Mouse (Mus musculus) telencephalon, adult 2 months (tissue): ENCODE measurements around the gene Hs1bp3.

Experiments
- DNase-seq: peaks from one replicate; pipeline ENCODE4 v3.0.0-alpha.2; 2011; ENCODE audit warnings: low read depth, low spot score

Gene Hs1bp3

DNA sequence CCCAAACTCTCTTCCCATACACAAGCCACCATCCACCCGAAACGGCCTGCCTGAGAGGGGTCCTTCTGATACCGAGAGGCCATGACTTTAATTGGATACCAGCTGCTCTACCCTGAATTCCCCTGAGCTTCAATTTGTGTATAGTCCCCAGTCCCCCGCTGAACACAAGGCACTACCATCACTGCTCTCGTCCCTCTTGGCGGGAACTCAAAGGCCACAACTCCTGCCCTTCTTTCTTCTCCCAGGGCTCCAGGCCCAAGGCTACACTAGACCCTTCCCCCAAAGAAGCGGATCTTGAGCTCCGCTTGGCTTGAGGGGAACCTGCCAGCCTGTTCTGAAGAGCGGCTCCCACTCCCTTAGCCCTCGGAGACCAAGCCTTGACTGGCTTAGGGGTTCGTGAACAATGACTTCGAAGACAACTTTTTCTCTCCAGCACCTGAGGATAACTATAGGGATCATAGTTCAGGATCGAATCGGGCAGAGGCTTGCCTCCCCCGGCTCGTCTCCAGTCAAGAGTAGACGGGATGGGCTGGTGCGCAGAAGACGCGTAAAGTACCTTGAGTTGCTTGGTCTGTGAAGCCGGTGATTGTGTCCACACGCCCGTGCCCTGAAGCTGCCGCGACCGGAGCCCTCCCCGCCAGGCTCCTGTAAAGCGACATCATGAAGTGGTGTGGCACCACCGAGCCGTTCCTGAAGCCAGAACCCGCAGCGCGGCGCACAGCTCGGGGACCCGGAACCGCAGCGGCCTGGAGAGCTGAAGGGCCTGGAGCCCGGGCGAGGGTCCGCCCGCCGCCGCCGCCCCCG, 12.0 kb upstream of the Hs1bp3 start:
- no peak for DNase-seq

DNA sequence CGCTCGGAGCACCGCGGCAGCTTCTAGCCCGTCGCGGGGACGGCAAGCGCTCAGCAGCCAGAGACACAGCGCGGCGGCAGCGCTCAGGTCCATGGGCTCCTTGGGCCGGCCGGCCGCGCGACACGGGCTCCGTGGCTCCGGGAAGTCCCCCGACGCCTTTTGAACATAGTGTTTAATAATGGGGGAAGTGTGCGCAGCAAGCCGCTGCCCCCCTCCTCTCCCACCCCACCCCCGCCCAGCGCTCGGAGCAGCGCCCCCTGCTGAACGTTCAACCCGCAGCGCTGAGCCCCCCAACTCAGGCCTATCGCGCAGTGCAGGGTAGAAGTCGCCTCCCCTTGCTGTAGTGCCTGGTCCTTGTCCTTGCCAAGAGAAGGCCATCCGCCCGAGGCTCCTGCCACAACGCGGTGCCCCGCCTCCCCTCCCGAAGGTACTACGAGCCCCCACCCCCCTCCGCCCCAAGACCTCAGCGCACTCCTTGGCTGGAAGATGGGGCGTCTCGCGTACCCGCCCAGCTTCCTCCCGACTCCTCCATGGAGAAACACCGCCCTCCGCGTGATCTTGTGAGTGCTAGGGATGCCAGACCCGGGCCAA, 11.3 kb upstream of the Hs1bp3 start, which contains the start of gene Gdf7:
Gene Gdf7 (minus strand): TSS at position 114 of the 591 bp plus-strand sequence.
- no peak for DNase-seq

DNA sequence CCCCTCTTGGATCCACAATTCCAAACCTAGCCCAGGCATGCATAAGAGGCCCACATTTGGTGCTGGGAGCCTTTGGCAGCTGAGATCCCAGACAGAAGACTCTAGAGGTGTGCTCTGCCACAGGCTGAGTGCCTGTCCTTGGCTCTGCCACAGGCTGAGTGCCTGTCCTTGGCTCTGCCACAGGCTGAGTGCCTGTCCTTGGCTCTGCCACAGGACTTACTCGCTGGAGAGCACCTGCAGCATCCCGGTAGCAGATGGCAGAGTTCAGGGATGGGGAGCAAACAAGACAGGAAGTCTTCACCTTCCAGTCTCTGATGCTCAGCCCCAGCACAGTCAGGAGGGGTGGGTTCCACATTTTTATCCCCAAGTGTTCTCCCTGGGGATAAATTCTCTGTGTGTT, 8.0 kb upstream of the Hs1bp3 start:
- DNase-seq = no peak

DNA sequence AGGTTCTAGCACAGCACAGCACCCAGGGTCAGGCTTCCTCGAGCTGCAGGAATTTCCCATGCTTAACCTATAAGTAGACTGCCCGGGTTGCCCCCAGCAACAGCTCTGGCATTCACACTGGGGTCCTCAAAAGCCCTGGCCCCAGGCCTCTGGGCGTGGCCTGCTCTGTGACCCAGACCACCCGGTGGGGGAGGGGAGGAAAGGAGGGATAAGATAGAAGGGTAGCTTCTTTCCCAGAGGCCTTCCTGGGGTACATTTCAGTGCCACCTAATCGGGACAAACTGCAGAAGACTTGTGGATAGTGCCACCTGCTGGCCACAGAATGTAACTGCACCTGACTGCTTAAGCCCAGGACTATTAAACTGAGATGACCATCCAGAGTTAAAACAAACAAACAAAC, 6.8 kb upstream of the Hs1bp3 start:
- no peak for DNase-seq

DNA sequence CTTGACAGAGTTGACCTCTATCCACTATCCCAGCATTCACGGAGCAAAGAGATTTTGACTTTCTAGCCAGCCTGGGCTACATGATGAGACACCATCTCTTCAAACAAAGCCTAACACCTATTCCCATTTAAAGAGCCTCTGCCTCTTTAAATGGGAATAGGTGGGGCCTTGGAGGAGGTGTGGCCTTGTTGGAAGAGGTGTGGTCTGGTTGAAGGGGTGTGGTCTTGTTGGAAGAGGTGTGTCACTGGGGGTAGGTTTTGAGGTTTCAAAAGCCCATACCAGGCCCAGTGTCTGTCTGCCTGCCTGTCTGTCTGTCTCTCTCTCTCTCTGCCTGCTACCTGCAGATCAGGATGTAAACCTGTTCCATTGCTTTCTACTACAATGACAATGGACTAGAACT, 6.3 kb upstream of the Hs1bp3 start:
- no peak for DNase-seq

DNA sequence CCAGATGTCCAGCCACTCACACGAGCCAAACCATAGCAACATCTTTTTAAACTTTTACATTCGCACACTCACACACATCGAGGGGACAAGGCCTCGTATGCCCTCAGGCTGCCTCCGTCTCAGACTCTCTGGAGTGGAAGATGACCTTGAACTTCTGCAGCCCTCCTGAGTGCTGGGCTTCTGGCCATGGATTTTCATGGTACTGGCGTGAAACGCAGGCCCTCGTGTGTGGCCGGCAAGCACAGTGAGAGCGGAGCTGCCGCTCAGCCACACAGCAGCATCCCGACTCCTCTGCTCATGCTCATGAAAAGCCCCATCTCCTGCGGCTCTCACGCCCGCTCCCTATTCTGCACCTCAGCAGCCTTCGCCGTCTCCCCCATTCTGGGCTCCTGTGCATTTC, 2.2 kb upstream of the Hs1bp3 start:
- DNase-seq = no peak

DNA sequence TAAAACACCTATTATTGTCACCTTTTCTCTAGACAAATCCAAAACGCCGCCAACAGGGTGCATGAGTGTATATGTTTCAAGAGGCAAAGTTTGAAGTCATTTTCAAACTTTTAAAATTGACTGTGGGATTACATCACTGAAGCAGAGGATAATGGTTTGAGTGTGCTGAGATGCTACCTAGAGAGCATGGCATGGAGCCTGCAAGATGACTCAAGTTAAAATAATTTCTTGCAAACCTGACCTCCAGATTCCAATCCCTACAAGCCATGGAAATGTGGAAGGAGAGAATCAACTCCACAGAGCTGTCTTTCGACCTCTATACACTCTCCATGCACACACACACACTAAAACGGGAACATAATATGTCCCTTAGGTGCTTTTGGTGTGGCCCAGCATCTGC, 966 bp upstream of the Hs1bp3 start:
- no peak for DNase-seq

DNA sequence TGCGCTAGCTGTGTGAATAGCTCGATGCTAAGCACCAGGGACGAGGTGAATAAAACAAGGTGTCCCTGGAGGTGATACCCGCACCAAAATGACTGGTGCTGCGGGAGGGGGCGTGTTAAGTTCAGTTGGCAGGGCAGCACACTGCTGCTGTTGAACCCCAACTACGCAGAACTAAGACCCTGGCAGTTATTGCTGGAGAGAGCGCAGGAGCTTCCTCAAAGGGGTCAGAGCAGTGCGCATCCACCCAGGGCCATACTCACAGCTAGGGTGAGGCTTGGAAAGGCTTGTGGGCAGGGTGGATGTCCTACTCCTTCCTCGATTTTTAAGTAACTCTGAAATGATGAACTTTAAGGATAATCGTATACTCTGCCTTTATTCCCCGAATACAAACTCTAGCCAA, 541 bp downstream of the Hs1bp3 start:
- no peak for DNase-seq

DNA sequence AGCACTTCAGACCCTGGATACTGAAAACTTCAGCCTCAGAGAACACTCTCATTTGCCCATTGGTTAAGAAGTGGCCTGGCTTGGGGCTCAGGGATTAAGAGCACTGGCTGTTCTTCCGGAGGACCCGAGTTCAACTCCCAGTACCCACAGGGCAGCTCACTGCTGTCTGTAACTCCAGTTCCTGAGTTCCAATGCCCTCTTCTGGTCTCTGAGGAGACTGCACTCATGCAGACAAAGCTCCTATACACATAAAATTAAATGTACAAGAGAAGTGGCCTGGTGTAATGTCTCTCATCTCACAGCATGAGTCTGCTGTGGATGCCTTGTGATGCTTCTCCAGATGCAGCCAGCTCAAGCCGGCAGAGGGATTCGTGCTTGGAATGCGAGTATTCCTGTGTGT, 3.3 kb downstream of the Hs1bp3 start:
- no peak for DNase-seq

DNA sequence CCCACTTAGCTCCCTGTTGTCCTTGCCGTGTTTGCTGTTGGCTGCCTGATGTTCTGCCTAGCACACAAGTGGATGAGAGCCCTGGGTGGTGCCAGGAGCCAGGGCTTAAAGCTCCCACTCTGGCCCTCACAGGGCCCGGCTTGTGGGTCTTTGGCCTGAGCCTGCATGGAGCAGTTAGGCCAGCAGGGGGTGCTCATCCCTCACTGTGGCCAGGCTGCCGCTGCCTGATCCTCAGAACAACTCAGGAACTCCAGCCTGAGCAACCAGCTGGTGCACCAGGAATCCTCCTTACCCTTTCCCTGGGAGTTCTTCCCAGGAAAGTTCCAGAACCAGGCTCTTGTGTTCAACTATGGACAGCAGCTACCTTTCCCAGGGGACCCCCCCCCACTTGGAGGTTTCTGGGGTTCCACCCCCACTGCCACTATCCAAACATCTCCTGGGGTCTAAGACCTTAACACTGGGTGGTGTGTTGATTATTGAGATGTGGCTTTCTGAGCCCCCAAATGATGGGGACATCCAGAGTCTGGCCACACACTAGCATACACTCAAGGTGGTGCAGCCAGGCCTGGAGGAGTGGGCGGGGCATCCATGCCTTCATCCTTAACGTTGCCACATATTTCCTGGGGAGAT, 7.0 kb downstream of the Hs1bp3 start:
- DNase-seq = no peak

DNA sequence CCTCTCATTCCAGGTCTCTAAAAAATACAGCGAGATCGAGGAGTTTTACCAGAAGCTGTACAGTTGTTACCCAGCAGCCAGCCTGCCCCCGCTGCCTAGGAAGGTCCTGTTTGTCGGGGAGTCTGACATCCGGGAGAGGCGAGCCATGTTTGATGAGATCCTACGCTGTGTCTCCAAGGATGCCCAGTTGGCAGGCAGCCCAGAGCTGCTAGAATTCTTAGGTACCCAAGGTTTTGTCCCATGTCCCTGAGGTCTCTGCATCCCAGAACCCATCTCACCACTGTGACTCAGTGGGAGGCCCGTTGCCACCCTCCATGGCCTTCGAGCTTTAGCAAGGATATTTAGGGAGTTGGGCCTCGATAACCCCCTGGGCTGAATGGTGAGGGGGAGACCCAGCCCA, 8.3 kb downstream of the Hs1bp3 start:
- DNase-seq = no peak

DNA sequence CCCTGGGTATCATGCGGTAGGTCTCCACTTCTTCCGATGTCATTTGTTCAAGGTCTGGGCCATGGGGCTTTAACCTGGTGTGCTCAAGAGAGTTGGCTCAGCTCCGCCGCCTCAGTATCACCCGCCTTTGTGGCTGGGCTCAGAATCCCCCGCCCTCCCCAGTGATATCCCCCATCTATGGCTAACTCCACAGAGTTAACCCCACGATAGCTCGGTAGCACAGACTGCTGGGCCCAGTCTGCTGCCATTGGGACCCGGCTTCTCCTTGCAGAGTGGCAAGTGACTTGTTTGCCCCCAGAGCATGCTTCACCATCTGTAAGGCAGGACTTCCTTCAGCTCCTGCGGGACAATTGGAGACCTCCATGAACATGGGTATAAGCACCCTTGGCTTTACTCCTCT, 10.9 kb downstream of the Hs1bp3 start:
- no peak for DNase-seq

DNA sequence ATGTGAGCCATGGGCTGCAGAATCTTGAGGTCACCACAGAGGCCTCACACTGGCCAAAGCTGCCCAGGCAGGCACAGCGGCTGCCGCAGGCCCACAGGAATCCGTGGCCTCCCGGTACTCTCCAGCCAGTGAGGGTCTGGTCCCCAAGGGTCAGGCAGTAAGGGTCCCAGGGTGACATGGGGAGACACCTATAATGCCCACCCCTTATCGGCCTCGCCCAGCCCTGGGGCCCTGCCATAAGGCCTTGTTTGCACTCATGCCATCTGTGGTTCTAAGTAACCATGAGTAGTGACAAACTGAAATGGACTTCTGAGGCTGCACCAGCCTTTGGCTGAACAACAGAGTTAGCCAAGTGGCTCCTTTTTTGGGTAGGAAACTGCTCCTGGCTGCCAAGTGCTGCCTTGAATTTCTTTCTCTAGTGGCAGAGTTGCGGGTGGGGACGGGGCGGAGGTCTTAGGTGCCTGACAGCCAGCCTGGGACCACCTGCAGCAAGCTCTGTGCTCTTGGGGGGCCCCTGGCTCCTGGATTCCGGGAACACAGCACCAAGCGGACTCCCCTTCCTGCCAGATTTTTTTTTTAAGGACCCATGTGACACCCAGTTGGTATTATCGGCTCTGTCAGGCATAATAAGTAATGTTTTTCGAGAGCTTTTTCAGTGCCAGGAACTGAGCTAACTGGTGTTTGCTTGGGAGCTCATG, 12.2 kb downstream of the Hs1bp3 start:
- no peak for DNase-seq

DNA sequence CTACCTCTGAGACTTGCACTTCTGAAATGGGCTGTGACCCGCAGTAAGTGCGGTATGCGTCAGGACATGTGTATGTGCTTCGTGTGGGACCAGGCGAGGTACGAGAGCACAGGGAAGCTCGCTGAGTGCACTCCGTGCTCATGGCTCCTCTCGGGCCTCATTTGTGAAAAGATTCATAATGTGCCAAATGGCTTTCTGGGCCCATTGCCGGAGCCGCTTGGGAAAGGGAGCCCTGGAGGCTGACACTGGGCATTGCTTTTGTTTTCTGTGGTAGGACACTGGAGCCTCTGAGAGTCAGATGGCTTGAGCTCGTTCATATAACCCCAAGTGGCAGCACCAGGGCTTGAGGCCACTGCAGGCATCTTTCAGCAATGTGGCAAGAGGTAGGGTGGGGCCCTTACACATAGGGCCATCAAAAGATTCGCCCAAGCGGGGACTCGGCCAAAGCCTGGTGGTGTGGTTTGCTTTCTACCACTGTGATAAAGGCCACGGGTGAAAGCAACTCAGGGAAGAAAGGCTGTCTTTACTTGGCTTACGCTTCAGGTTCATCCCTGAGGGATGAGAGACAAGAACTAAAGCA, 12.8 kb downstream of the Hs1bp3 start:
- DNase-seq = peak; percentile 67

DNA sequence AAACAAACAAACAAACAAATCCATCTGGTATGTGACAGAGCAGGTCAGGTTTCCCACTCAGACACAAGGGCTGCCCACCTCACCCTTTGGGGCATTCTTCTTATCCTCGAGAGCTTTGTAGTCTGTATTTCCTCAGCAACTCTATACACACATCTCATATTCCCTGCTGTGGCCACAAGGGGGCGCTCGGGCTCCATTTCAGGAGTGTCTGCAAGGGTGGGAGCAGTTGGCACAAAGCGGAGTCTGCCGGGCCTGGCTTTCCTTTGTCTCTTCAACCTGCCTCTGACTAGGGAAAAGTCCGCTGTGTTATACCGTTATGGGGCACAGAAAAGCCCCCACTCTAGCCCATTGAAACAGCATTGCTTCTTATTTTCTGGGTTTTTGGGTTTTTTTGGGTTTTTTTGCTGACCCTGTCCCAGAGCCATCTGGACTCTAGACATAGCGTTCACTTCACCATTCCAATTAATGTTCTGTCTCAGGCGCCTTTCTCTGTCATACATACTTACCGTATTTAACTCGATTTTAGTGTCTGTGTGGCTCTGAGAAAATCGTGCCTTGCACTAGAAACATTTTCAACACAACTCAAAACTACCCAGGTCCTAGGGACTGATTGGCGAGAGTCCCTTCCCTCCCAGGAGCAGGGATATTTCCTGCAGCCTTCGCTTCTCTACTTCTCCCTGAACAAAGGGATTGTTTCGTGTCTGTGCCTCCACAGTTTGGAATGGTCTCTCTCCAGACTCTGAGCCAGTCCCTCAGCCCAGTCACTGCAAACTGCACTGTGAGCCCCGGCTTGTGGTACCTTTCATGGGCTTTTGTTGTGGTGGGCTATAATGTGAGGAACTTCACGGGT, 13.8 kb downstream of the Hs1bp3 start:
- peak; percentile 80 for DNase-seq

DNA sequence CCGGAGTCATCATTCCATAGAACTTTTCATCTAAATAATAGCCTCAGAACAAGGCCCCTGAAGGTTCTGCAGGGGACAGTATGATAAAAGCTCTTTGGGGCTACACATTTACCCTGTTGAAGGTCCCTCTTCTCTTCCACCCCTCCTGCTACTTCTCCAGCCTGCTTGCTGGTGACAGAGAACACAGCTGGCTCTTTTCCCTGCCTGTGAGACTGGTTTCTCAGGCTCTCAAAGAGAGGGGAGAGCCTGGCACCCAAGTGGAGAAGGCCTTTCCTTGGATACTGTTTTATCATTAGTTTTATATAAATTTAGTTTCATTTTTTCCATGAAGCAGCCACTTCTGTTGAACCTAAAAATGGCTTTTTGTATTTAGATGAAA, 14.4 kb downstream of the Hs1bp3 start:
- DNase-seq = no peak

DNA sequence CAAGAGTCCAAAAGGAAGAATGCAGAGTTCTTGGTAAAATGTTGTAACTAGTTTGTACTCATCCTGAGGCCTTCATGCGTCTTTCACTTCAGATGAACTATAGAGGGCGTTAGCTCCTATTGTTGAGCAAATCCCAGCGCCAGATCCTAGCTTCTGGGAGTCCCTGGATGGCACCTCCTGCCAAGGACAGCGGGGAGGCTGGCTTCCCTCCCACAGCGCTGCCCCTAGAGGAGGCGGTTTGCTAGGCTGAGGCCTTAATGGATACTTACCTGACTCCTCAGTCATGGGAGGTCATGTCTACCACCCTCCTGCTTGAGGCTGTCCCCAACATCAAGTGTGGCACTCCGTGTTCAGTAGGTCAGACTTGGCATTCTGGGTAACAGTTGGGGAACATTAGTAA, 16.0 kb downstream of the Hs1bp3 start:
- no peak for DNase-seq

DNA sequence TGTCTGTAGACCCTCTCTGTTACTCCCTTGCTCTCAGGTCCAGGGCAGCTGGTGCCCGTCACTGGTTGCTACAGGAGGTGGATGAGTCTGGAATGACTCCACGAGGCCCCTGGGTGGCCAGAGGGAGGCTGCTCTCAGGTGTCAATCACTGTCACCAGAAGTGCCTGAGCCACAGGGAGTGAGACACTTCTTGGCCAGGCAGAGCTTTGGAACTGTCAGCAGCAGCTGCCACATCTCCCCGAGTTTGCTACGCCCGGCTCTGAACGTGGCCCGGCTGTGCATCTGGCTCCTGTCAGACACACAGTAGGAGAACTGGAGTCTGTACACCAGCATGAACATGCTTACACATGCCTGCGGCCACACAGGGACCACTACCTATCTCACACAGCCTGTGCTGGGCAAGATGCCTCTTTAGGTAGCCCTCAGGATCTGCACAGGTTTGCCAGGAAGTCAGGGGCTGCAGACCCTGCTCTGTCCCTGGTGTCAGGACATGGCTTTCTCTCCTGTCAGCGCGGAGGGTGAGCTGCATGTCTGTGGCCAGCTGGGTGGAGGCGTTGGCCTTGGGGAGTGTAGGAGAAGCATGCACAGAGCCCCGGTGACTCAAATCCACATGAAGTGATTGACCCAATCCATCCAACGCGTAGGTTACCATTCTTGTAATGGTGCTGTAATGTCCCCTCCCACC, 18.4 kb downstream of the Hs1bp3 start:
- DNase-seq = no peak

DNA sequence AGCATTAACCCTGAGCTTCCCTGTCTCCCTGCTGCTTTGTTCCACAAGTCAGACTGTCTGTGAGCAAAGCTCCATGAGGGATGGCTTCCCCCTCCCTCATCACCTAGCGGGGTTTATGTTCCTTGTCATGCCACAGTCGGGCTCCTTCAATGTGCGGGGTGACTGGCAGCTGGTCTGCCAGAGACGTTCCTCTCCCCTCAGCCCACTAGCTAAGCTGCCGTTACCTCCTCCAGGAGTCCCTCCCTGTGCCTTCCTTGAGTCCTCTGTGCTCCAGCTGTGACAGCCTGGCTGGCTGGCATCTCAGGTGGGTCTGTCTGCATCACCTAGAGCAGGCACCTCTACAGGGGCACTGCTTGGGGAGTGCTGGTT, 18.9 kb downstream of the Hs1bp3 start:
- DNase-seq = no peak

DNA sequence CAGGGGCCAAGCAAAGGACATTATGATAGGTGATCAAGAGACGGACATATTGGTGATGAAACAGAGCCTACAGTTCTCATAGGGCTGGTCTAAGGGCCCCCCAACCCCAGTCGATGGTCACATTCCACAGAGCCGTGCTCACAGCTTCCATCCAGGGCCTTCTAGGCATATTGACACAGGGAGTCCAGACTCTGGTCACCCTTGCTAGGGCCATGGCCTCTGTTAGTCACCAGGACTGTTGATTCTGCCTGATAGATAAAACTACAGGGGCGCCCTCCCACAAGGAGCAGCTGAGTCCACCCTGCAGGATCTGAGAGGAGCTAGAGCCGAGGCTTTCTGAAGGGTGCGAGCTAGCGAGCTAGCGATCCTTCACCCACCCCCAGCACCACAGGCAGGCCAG, 20.4 kb downstream of the Hs1bp3 start:
- no peak for DNase-seq

DNA sequence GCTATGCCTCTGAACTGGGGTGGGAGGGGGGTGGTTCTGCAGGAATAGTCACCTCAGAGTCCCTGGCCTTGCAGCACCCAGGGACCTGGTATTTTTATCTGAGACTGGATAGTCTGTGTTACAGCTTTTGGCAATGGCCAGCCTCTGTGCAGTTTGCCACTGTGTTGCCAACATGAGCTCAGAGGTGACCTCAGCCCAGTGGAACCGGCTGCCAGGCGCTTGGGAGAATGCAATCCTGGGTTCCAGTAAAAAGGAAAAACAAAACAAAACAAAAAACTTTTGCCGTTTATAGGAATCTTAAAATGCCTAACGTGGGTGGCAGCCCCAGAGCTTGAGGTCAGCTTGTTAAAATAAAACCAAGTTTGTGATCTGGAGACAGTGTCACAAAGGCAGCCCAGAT, 21.0 kb downstream of the Hs1bp3 start:
- DNase-seq = no peak
